Mouse (Mus musculus): Measurements from ENCODE around the gene Sez6l.

Gene Sez6l

GRCm38 (mm10) chr5:112382641-112383330, 194.2 kb downstream of the Sez6l start:
- peak; percentile 54 to 58 for DNase-seq

- DNase-seq: no peak
Measured at GRCm38 (mm10) chr5:112382042-112382441, 194.9 kb downstream of the Sez6l start.

DNA sequence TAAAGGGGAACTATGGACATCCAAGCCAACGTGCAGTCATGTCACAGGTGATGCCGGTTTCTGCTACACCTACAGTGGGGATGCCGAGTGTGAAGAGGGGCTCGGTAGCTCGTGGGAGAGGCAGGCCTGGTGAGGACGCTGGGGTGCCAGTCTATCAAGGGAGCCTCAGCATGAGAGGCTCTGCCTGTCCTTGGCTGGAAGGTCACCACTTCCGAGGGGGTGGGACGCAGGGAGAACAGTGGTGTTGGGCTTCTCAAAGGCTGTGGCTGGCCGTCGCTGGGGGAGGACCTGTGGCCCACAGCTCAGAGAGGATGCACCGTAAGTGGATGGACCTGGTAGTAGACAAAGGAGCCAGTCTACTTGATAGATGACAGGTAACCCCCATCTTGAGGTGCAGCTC, 195.8 kb downstream of the Sez6l start:
- DNase-seq: no peak

GRCm38 (mm10) chr5:112378716-112379115, 198.3 kb downstream of the Sez6l start:
- no peak for DNase-seq

DNA sequence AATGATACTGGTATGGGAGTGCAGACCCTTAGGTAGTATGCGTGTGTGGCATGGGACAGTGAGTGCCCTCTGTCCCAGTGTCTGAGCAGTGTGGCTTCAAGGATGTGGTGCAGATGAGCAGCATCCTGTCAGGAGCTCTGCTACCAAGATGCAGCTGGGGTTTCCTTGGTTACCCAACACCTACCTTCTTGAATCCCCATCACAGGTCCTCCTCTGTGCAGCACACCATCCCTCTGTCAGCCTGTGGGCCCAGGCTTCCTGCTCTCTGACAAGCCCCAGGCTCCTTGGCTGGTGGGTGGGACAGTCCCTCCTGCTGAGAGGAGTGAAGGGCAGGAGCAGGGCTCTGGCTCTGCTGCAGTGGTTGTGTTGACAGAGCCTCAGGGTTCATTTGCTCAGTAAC, 199.6 kb downstream of the Sez6l start:
- DNase-seq: no peak

- no peak for DNase-seq
Measured at GRCm38 (mm10) chr5:112376111-112376510, 200.9 kb downstream of the Sez6l start.

GRCm38 (mm10) chr5:112371933-112372332, 205.1 kb downstream of the Sez6l start:
- DNase-seq: peak; percentile 70 to 78

- DNase-seq: peak; percentile 56 to 61
Measured at GRCm38 (mm10) chr5:112370236-112370813, 206.7 kb downstream of the Sez6l start.

GRCm38 (mm10) chr5:112369326-112369725, 207.7 kb downstream of the Sez6l start:
- DNase-seq: no peak
